Mouse (Mus musculus) pancreas, adult 10 weeks (tissue): ENCODE results near the gene Dapp1. TPM values are rescaled to one million over a fixed set of nuclear protein-coding genes. Genes with fewer than 3 reads are reported as not detected.

Experiments used
- polyA plus RNA-seq: library from polyadenylated mRNA; stranded (reverse); fragments of 350-450 nt; fragmentation: Illumina TruSeq; extraction: RNeasy Lipid Tissue Mini Kit (QIAGEN cat#74804); gene quantifications from one replicate; pipeline ENCODE4 v1.2.3, GENCODE M21; 2015; ENCODE audit warnings: low read depth, low replicate concordance; ENCODE audit not compliant: insufficient read depth

The Dapp1 gene
- polyA plus RNA-seq, result 2.8 TPM

DNA sequence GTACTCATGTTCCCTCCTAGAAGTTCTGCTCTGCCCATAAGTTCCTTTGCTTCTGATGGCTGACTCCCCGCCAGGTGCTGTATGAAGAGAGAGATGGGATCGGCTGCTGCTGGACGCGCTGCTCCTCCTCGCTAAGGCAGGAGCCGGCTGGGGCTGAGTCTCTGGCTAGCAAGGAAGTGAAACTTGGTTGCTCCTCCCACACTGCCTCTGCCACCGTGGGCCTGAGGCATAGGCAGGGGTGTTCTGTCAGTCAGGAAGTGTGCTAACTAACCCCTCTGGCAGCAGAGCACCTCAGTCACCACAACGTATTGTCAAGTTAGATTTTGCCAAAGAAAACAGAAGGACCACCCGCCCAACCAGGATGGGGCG is at the start of gene Dapp1:
Gene Dapp1, minus strand, starts transcription at position 164 of the 369 bp plus-strand sequence.

DNA sequence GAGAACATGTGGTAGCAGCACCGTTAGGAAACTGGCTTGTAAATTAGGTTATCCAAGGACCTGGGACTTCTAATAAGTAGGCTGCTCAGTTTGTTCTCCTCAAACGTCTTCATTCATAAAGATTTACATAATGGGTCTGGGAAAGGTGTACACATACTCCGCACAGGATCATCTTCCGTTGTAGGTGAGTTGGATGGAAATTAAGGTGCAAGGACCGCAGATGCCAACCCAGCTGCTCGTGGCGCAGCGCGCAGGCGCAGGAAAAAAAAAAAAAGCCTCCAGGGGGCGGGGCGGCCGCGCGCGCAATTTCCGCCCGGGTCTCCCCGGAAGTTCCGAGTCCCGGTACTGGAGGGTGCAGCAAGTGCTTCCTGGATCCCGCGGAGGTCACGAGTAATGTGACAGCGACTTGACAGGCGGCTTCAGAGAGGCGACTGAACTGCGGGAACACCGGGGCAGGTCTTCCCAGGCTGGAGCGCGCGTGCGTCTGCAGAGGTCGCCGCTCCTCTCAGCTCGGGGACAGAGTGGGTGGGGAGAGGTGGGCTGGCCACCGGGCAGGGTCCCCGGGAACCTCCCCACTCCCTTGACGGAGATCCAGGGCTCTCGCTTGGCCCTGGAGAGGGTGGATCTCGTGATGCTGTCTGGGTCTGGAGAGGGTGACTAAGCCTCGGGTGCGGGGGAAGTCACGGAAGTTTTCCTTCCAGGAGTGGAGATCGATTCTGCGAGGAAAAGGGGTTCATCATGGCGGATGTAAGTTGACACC is 63.0 kb downstream of the Dapp1 start, which contains the start of gene Lamtor3:
Gene Lamtor3, plus strand, starts transcription at position 335 of the 760 bp plus-strand sequence.

Other genes starting within 250 kb of the Dapp1 start
- 49.4 TPM for gene H2afz, start 117.1 kb downstream of the Dapp1 start, polyA plus RNA-seq
- 2.5 TPM for gene Dnajb14, start 113.9 kb downstream of the Dapp1 start, polyA plus RNA-seq
- gene Lamtor3, start 63.0 kb downstream of the Dapp1 start, polyA plus RNA-seq, result 21.6 TPM
- not detected for gene 1110002E22Rik, start 83.5 kb upstream of the Dapp1 start, polyA plus RNA-seq
- not detected for gene Gm5105, start 85.8 kb upstream of the Dapp1 start, polyA plus RNA-seq
- 1.2 TPM for gene Trmt10a, start 161.9 kb upstream of the Dapp1 start, polyA plus RNA-seq
- 0.83 TPM for gene Mttp, start 163.4 kb upstream of the Dapp1 start, polyA plus RNA-seq
- gene 4930579F01Rik, start 212.3 kb upstream of the Dapp1 start, polyA plus RNA-seq, result not detected
- gene Adh7, start 236.2 kb upstream of the Dapp1 start, polyA plus RNA-seq, result not detected